Mouse (Mus musculus) T-helper 2 cell (primary cell): ENCODE results near the gene Jakmip3.

ENCODE experiments used
- in situ Hi-C: fragments of 300-600 bp; cut with MboI, MseI; formaldehyde crosslinking; loops from one replicate; pipeline ENCODE4 v1.15.1; 2025; ENCODE audit warnings: high pct_unique_total_duplicates

Gene Jakmip3

DNA sequence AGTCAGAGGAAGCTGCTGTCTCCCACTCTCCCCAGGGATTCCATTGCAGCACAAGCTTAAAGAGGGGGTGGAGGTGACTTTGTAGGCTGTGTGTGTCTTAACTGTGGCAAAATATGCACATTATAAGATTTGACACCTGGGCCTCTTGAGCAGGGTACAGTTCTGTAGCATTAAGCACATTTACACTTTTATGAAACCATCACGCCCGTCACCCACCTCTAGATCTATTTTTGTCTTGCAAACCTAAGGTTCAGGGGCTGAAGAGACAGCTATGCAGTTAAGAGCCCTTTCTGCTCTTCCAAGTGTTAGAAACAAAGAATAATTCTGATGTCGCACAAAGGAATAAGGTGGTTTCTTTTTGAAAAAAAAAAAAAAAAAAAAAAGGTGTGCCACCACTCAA is 5.1 kb downstream of the Jakmip3 start:
- in situ Hi-C loops, result loop anchor here (5.0 kb wide), 1 partner anchor 67 kb away; no protein-coding TSS in a partner anchor

DNA sequence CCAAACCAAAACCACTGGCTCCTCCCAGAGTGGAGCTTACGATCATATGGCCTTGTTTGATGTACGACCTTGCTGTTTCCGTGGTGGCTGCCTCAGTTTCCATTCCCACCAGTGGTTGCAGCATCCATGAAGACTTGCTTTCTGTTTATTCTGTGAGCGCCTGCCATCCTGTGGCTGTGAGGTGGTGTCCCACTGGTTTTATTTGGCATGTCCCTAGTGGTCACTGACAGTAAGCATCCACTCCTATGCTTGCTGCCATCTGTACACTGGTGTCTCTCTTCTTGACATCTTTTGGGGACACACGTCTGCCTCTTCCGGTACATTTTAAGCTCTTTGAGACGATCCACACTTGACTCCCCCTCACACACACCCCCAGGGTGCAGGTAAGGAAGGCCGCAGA is 7.2 kb downstream of the Jakmip3 start:
- in situ Hi-C loops, result loop anchor here (5.0 kb wide), 1 partner anchor 65 kb away; no protein-coding TSS in a partner anchor

DNA sequence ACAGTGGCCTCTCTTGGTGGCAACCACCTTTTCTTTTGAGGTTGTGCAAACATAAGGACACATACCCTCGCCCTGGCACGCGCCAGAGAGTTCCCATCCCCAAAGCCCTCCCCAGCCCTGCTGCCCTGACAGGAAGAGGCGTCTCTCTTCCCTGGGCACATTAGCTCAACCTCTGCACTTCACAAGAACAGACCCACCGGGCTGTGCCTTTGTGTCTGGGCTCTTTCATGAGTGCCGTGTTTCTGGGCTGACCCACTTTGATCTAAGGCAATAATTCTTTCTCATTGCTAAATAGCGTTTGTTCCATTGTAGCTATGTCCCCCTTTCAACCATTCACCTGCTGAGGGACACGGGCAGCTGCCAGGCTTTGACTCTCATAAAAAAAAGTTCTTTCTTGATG is 7.8 kb downstream of the Jakmip3 start:
- in situ Hi-C loops, result loop anchor here (5.0 kb wide), 1 partner anchor 64 kb away; no protein-coding TSS in a partner anchor

DNA sequence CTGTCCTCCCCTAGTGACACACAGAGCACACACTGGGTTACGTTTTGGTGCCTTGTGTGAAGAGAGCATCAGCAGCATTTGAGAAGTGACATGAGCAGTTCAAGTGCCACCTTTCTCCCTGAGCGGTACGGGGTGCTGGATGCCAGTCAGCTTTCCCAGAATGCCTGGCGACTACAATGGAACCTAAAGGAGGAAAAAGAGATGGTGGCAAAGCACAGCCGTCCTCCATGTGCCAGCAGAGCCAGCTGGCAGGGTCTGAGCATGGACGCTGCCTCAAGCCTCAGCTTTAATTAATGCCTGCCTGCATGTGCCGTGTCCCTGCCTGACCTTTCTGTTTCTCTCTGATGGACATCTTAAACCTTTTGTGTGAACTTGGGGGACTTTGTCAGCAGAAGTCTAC is 15.3 kb downstream of the Jakmip3 start:
- in situ Hi-C loops, result no loop called here

DNA sequence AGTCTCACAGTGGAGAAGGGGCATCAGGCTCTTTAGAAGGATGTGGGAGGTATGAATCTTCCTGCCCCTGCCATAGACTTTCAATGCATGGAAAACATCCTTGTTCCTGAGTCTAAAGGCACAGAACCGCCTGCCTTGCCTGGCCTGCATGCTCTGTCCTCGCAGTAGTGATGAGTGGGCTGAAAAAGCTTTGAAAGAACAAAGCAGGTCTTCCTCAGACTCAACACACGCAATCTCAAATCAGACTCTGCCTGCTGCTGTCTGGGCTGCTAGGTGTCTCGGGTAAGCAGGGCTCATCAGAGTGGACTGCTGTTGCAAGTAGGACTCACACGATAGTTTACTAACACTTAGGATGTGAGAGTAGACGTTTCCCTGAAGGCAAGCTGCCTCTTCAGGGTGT is 16.6 kb downstream of the Jakmip3 start:
- in situ Hi-C loops, result no loop called here

DNA sequence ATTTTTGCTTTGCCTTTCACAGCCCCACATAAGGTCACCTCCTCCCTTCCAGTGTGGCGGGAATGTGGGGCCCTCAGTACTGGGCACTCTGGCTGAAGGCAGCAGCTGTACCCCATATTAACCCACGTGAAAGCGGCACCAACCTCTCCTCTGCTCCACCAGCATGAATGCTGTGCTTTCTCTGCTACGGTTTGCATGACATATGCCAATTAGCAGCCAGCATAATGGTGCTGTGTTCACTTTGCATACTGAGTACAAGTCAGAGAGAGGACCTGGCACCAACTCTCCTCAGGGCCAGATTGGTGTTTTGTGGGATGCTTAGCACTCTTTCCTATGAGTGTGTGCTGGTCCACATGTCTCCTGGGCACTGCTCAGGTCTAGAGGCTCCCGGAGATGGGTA is 19.2 kb downstream of the Jakmip3 start:
- in situ Hi-C loops, result no loop called here

DNA sequence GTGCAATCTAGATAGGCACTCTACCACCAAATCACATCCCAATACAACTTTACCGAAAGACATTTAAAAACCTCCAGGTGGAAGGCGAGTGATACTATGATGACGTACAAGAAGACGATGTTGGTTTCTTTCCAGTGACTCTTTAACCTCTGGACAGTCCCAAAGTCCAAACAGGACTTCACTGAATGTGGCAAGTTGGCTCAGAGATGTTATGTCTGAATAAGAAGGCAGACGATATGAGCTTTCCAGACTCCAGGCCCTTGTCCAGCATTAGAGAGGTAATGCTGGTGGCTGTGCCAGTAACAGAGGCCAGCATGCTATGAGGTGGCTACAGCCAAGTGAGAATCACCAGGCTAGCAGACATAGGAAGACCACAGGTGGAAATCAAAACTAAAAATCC is 23.2 kb downstream of the Jakmip3 start:
- in situ Hi-C loops, result no loop called here

DNA sequence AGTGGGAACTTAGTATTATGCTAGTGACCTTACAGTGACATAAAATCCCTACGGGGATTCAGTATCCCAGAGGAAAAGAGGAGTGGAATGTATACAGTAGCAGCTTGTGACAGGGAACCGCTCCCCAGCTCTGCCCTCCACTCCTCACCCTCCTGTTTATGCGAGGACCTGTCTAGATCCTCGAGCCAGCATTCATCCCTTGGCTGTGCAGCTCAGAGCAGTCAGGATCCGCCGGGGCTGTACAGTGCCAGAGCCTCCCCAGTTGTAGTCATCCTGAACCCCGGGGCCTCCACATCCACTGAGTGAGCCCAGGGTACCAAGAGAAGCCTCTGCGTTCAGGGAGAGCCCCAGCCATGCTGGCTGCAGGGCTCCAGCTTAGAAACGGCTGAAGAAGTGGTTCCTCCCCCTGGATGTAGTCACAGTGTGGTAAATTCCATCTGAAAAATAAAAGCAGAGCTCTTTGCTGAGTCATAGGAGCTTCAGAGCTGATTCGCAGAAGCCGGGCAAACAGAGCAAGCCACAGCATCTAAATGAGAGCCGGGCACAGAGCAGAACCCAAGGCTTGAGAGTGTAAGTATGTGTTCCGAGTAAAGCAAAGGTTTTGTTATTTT is 27.6 kb downstream of the Jakmip3 start:
- in situ Hi-C loops, result no loop called here

DNA sequence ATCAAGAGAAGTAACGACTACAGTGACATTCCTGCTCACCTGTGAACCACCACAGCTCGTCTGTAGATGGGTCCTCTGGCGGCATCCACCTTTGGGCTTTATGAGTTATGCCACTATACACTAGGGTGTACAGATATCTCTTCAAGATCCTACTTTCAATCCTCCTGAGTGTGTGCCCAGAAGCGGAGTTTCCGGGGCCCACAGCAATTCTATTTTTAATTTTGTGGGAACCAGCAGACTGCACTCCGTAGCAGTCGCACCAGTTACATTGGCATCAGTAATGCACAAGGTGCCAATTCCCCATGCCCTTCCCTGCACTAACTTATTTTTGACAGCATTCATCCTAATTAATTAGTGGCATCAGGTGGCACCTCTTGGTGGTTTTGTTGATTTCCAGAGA is 37.0 kb downstream of the Jakmip3 start:
- in situ Hi-C loops, result no loop called here

DNA sequence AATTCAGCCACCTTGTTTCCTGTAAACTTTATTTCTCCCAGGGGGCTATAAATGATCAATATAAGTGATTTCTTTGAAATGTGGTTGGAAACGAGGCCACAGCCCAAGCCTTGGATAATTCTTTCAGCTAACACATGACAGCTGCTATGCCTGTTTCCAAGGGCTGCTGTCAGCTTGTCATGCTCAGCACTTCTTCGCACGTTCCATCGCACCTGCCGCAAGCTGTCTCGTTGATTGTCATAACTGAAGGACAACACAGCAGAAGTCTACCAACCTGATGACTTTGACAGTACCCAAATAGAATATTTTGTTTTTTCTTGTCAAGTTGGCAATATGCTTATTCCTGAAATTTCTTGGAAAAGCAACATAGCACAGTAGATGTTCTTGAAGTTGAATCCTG is 44.0 kb downstream of the Jakmip3 start:
- in situ Hi-C loops, result no loop called here

DNA sequence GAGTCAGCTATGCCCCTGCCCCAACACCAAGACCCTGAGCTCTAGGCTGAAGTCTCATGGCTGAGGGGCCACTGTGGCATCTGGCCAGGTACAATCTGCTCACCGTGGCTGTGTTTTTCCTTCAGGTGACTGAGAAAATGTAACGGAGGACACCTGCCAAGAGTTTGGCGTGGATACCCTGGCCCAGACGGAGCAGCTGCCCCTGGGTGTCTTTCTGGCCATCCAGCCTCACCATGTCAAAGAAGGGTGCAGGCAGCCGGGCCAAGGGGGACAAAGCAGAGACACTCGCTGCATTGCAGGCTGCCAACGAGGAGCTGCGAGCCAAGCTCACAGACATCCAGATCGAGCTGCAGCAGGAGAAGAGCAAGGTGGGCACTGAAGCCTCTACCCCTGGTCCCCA is 48.6 kb downstream of the Jakmip3 start:
- in situ Hi-C loops, result no loop called here

DNA sequence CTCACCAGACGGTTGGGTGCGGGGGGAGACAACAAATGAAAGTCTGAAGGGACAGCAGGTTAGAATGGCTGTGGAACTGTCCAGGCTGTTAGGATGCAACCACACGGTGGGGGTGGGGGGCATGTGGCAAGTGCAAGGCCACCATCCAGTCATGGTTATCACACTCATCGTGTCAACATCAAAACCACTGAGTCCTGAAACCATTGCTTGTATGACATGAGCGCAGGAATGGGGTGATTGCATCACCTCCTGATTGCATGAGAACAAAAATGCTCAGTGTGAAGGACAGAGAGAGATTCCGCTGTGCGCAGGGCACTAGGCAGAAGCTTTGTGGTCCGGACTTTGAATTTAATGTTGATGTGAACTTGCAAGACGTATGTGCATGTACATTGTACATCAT is 62.2 kb downstream of the Jakmip3 start:
- in situ Hi-C loops, result loop anchor here (10.0 kb wide), 1 partner anchor 732 kb away; no protein-coding TSS in a partner anchor

DNA sequence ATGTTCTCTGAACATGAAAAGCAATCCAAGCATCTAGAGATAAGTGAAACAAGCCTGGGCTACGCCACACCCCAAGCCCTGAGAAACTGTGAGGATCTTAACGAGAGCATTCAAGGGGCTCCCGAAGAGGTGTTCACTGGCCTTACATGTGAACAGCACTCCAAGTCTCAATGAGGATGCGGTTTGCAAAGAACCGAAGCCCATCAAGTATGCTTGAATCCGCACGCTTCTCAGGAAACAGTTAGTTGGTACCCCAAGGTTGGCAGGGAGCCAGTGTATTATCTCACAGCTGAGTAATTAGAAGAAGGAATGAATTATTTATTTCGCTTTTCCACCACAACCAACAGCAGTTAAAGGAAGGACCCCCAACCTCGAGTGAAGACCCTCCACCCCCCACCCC is 62.7 kb downstream of the Jakmip3 start:
- in situ Hi-C loops, result loop anchor here (10.0 kb wide), 1 partner anchor 732 kb away; no protein-coding TSS in a partner anchor

DNA sequence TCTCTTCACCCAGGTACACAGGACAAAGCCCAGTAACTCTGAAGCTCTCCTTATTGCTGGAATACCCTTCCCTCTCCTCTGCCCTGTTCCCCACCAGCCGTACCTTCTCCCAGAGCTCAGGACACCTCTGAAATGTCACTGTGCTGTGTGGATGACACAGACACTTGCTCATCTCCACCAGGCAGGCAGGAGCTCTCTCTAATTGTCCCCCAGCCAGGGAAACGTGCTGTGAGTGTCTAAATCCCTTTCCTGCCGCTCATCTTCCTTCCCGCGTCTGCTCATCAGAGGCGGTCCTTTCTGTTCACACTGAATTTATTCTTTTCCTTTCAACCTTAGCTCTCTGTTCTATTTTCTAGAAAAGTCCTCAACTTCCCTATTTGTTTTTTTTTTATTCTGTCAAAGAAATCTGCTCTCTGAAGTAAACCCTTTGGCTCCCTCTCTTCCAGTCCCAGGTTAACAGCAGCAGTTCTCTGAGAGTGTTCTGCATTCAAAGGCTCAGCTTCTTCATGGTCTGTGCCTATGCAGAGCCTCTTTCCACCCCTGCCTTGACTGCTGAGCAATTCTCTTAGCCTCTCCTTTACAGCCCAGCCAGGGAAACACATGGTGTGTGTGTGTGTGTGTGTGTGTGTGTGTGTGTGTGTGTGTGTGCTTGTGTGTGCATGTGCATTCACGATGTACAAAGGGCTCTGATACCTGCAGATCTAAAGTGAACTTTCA is 69.4 kb downstream of the Jakmip3 start:
- in situ Hi-C loops, result loop anchor here (5.0 to 10.0 kb wide), 2 partner anchors 63 to 725 kb away; no protein-coding TSS in a partner anchor

DNA sequence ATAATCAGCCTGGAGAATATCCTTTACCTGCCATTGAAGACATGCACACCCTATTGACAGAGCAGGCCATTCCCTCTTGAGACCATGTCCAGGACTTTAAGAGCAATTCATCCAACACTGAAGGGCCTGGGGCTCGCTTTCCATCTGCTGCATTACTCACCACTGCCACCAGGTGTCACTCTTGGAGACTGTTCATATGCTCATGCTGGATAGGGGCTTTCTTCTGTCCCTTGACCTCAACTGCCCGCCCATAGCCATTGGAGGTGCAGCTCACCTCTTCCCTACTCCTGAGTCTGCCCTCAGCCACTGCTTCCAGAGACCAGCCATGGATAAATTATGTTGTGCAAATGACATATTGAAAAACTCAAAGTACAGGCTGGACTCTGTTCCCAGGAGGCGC is 70.5 kb downstream of the Jakmip3 start:
- in situ Hi-C loops, result loop anchor here (5.0 kb wide), 1 partner anchor 64 kb away; no protein-coding TSS in a partner anchor

DNA sequence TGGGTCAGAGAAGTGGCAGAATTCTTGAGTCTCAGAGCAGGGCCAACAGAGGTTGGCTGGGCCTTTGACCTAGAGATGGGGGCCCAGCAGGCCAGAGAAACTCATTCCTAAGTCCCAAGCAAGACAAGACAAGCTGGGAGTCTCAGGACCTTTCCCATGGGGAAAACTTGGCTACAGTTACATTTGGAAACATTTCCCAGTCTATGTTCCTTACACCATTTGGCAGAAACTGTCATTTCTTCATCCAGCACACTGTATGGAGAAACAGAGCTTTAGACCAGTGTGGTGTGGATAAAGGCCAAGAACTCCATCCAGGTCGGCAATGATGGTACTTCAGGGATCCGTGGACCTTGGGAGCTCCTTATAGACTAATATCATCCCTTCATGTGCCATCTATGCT is 71.1 kb downstream of the Jakmip3 start:
- in situ Hi-C loops, result loop anchor here (5.0 kb wide), 1 partner anchor 64 kb away; no protein-coding TSS in a partner anchor

DNA sequence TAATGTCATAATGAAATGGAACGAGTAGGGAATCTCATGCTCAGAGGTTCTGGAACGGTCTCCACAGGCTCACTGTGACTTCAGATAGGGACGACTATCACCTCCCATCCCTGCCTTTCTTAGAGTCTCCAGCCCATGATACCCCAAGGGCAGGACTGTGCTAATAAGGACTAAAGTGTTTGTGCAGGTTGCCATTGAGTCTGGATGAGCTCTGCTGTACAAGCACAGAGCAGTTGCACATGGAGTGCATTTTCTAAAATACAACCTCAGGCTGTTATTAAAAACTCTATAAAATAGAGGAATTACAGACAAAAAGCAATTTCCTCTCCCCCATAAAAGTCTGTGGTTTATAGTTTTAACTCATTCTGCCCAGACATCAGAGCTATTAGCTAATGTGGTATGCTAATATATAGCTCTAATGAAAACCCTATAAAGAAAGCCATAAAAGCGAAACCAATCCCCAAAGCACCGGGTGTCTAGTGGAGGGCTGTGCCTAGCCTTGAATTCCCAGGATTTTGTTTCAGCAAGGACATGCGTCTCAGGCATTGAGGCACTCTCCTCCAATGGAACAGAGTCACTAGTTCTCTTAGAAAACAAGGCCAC is 72.3 kb downstream of the Jakmip3 start:
- in situ Hi-C loops, result loop anchor here (5.0 kb wide), 1 partner anchor 66 kb away; no protein-coding TSS in a partner anchor

DNA sequence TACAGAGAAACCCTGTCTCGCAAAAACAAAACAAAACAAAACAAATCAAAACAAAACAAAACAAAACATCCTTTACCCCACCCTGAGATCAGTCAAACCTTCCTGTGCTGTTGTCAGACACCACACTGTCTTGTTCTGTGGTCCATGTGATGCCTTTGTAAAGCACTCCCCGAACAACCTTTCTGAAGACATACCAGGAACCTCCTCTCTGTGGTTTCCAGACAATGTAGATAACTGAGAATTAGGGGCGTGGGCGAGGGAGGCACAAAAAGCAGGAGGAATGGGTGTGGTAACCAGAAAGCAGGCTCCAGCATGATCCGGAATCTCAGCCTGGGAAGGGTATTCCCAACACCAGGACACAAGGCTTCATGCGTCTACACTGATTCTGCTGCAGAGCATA is 74.6 kb downstream of the Jakmip3 start:
- in situ Hi-C loops, result no loop called here

DNA sequence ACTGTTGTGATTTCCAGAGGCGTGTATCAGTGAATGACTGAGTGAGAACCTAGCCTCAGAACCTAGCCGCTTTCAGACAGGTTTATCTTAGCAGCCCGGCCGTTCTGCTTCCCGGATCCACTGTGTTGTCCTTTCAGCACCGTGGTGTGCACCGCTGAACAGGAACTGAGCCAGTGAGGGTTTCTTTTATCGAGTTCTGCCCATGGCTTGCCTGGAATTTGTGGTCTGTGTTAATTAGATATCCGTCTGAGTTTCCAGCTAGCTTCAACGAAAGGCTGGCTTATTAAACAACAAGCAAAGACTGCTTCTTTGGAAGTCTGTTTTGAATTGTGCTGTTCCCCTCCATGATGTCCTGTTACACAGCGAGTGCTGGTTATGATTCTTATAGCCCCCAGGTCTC is 75.8 kb downstream of the Jakmip3 start:
- in situ Hi-C loops, result no loop called here

DNA sequence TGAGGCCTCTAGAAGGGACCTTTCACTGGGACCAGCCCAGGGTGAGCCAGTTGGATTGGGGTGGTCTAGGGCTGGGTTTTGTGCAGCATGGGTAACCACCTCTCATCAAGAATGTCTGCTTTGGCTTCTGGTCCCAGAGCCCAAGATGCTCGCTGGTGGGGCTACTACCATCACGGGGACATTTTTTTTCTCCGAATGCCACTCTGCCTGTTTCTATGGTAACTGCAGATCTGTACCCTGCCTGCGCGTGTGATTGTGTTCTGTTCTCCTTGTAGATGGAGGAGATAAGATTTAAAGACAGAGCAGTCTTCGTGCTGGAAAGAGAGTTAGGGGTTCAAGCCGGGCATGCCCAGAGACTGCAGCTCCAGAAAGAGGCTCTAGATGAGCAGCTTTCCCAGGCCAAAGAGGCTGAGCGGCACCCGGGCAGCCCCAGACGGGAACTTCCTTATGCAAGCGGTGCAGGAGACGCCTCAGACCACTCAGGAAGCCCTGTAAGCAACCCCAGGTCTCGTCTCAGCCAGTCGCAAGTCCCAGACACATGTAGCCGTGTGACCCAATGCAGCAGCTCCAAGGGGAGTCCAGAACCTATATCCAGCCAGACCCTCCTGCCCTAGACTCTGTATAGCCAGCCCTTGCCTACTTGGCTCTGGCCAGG is 76.8 kb downstream of the Jakmip3 start:
- in situ Hi-C loops, result no loop called here

DNA sequence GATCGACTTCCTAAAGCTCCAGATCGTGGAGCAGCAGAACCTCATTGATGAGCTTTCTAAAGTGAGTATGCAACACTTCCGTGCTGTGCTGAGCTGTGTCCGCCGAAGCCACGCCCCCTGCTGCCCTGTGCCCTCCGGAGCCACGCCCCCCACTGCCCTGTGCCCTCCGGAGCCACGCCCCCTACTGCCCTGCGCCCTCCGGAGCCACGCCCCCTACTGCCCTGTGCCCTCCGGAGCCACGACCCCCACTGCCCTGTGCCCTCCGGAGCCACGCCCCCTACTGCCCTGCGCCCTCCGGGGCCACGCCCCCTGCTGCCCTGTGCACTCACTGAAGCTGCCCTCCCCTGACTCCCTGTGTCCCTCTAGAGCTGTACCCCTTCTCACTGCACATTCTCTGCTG is 80.4 kb downstream of the Jakmip3 start:
- in situ Hi-C loops, result loop anchor here (5.0 kb wide), 1 partner anchor 46 kb away; no protein-coding TSS in a partner anchor

DNA sequence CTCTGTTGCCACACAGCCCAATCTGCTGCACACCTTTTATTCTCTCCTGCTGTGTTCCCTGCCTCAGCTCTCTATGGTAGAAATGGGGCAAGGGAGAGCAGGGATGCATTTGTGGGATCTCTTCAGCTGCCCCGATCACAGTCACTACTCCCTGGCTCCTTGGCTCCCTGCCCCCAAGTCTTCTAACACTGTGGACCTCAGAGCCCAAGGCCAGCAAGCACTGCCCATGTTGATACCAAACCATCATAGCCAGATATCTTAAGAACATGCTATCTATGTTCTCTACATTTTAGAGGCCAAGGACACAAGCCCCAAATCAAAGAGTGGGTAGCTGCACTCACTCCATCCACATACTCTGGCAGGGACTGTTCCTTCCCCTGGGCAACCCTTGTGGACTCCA is 80.8 kb downstream of the Jakmip3 start:
- in situ Hi-C loops, result loop anchor here (5.0 kb wide), 1 partner anchor 46 kb away; no protein-coding TSS in a partner anchor
